In the genomic region with DNA sequence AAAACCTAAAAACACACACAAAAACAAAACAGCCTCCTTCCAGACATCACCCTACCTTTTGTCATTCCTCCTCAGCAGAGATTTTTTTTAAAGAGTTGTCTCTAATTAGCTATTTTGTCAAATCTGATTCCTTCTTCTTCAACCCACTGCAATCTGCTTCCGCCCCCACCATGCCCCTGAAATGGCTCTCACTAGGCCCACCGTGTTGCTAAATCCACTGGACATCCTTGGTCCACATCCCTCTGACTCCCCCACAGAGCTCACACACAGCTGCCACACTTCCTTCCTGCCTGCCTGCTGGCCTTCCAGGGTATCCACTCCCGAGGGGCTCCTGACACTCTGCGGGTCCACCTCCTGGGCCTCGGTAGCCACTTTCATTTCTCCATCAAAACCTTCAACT, we compare ENCODE assay signal across 19 mouse cellular contexts. TPM values are rescaled to one million over a fixed set of nuclear protein-coding genes. Genes with fewer than 3 reads are reported as not detected.
"Had no signal": no experiment of that assay in that cellular context is flagged by ENCODE, and none has a peak within 500 bp of the region (broad histone marks: within the 10 kb centered on the region; RNA-seq: fewer than 3 reads in every experiment).

No protein-coding gene starts in this region.

- H3K9me3 ChIP-seq: liver, embryonic 13.5 days; liver, embryonic 15.5 days; lung, embryonic 15.5 days; megakaryocyte, embryonic 14.5 days; stomach, embryonic 15.5 days had no signal

- H3K27me3 ChIP-seq: lung, embryonic 15.5 days; stomach, embryonic 15.5 days had no signal

- H3K4me3 ChIP-seq: liver, embryonic 13.5 days; liver, embryonic 15.5 days; lung, embryonic 15.5 days; megakaryocyte, embryonic 14.5 days; stomach, embryonic 15.5 days had no signal

- DNase-seq: liver, embryonic 13.5 days; liver, postnatal 0 days; lung, adult 2 months; lung, postnatal 14 days; lung, postnatal 36 days; midbrain, embryonic 14.5 days; right cerebral cortex, postnatal 25 days had no signal

- H3K27ac ChIP-seq: liver, embryonic 13.5 days; liver, embryonic 15.5 days; lung, embryonic 15.5 days; macrophage; stomach, embryonic 15.5 days; stomach, postnatal 0 days had no signal

- H3K9ac ChIP-seq: liver, embryonic 13.5 days; liver, embryonic 15.5 days; liver, postnatal 0 days; lung, embryonic 15.5 days; stomach, embryonic 15.5 days had no signal

- ATAC-seq: liver, postnatal 0 days; lung, postnatal 0 days had no signal

- H3K4me2 ChIP-seq: liver, embryonic 11.5 days; liver, embryonic 13.5 days; liver, embryonic 15.5 days; lung, embryonic 15.5 days; midbrain, embryonic 11.5 days; stomach, embryonic 15.5 days had no signal

RNA-seq across cellular contexts. Expression of a gene that starts 4.6 kb away (rescaled TPM):
- total RNA-seq: monocyte, adult 5-6 weeks; neutrophil, adult 5-6 weeks had no signal

RNA-seq across cellular contexts. Expression of a gene that starts 6.3 kb away (rescaled TPM):
- total RNA-seq: megakaryocyte progenitor cell, adult 5-6 weeks; monocyte, adult 5-6 weeks; neutrophil, adult 5-6 weeks had no signal
- polyA plus RNA-seq: macrophage had no signal
